Mouse (Mus musculus): ENCODE measurements at regions not wholly inside any gene's neighbourhood (a gene's known extent, or its start where the extent isn't known, plus 50 kb on each side); places are given as distances from the start of the nearest gene placed in this dataset.

GRCm38 (mm10) chr6:103414888-103415287 is 95.5 kb upstream of the Chl1 start:
- TF ChIP-seq CTCF (IDR thresholded peaks at IDR 0.05) (no peak), EP300 (IDR thresholded peaks at IDR 0.05) (no peak)

Measured in lung, postnatal 0 days (tissue).